Mouse (Mus musculus) ovary, adult 18-20 months (tissue): Measurements from ENCODE around the gene Sik3.
"Not testable (repeated sequence)": the region's sequence is repeated elsewhere in the genome, so short reads cannot be mapped to it uniquely, and the experiment has no call there.

Experiments used
- DNase-seq: peaks from one replicate; pipeline ENCODE4 v3.0.0; 2022; ENCODE audit warnings: low spot score, mixed read lengths

The Sik3 gene

GRCm38 (mm10) chr9:46103154-46103553 lies 90.5 kb downstream of the Sik3 start:
- no peak for DNase-seq

- no peak for DNase-seq
Measured at GRCm38 (mm10) chr9:46106105-46106504, 93.5 kb downstream of the Sik3 start.

GRCm38 (mm10) chr9:46110648-46111047 lies 98.0 kb downstream of the Sik3 start:
- no peak for DNase-seq

- DNase-seq, result no peak
Measured at GRCm38 (mm10) chr9:46111334-46111733, 98.7 kb downstream of the Sik3 start.

- DNase-seq, result no peak
Measured at GRCm38 (mm10) chr9:46112246-46112645, 99.6 kb downstream of the Sik3 start.

DNA sequence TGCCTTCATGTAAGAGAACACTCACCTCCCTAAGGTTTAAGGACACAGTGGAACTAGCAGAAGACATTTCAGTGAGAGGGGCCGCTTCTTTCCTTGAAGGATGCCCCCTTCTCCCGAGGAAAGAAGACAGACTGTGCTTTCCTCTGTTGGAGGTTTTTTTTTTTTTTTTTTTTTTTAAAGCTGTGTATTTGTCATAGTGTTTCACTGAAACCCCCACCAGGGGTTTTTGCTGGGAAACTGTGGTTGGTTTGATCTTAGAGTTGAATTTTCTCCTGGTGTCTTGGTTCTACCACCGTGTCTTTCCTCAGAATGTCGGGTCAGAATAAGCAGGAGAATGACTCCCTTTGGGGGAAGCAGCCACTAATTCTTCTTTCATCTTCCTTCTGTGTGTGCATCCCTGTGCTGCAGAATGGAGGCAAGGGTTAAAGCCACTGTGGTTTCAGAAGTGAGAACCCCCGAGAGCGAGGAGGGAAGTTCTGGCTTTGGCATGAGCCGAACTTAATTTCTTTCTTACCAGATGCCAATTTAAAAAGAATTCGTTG lies 106.3 kb downstream of the Sik3 start:
- no peak for DNase-seq

DNA sequence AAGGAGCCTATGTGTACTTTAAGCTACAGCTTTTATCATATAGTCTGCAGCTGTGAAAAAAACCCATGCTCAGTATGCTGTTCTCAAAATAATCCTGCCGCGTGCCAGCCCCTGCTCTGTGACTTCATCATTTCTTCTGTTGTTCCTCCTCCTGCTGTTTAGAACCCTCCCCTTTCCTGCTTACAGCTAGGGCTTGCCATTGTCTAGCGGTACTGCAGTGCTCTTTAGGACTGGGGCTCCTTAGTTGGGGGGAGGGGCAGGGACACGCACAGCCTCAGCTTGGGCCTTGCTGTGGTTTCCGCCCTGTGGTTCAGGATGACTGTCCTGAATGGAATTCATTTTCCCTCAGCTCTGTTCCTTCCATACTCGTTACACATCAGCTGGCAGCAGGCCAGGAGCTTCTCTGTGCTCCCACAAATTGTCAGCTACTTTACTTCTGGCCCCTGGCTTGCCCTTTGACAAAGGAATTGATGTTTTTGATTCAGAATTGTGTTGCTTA lies 107.4 kb downstream of the Sik3 start:
- peak; percentile 76 for DNase-seq

GRCm38 (mm10) chr9:46120468-46121253 lies 108.0 kb downstream of the Sik3 start:
- no peak for DNase-seq

DNA sequence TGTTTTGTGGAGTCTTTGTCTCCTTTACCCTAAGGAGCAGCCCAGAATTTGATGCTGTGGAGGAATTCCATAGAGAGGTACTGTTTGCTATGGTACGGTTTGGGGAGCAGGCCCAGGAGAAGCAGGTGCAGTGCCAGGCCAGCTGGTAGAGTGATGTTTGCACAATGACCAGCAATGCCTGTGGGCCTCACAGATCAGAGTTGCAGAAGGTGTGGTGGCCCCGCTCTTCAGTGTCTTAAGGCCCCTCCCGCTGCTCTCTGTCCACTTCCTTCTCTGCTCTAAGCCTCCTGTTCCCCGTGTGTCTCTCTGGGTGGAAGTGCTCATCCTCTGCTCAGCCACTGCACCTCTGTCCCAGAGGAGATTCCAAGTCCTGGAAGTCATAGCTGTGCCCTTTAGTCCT lies 108.9 kb downstream of the Sik3 start:
- no peak for DNase-seq

GRCm38 (mm10) chr9:46122731-46123130 lies 110.1 kb downstream of the Sik3 start:
- DNase-seq, result no peak

DNA sequence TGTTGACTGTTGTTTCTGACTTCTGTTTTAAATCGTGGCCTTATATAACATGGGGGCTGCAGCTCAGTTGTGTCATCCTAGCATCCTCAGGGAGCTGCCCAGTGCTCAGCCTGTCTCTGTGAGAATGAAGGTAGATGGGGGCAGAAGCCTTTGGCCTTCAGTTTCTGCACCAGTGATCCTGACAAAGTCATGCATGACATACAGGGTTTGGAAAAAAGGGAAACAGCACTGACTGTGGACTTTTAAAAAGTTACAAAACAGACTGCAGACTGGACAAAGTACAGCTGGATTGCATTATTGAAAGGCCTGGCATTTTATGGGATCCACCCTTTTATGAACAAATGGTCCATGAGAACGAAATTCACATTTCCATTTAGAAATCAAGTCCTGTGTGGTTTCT lies 113.7 kb downstream of the Sik3 start:
- no peak for DNase-seq

DNA sequence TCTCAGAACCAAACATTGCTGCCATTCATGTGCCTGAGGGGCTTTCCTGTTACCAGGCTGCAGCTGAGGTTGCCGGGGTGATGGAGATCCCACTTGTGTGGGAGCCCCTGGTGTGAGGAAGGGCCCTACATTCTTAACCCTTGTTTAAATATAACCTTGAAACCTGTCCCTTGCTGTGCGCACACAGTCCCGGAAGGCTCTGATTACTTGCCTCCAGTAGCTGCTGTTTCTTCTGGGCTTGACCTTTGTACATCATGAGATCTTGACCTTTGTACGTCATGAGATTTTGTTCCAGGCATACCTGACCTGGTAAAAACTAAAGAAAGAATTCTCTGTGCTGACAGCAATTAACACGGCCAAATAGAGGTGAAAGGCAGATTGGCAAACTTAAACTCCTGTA lies 114.7 kb downstream of the Sik3 start:
- no peak for DNase-seq

DNA sequence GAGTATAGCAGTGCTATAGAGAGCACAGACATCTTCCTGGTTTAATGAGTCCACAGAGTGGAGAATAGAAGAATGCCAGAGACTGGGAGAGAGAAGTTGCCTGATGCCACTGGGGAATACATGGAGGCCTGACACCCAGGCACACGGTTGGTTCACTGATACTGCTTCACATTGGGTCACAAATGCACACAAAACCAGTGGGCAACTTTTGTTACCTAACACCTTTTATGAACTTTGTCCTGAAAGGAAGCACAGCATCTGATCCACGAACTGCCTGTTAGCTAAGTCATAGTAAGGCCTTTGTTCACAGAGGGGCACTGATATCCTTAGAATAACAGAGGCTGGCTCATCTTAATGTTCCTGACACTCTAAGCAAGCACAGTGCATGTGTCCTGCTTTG lies 116.6 kb downstream of the Sik3 start:
- DNase-seq, result no peak

DNA sequence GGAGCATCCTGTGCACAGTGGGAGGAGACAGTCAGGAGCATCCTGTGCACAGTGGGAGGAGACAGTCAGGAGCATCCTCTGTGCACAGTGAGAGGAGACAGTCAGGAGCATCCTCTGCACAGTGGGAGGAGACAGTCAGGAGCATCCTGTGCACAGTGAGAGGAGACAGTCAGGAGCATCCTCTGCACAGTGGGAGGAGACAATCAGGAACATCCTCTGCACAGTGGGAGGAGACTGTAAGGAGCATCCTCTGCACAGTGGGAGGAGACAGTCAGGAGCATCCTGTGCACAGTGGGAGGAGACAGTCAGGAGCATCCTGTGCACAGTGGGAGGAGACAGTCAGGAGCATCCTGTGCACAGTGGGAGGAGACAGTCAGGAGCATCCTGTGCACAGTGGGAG lies 120.2 kb downstream of the Sik3 start:
- not testable (repeated sequence) for DNase-seq

GRCm38 (mm10) chr9:46138831-46139230 lies 126.2 kb downstream of the Sik3 start:
- no peak for DNase-seq

- no peak for DNase-seq
Measured at GRCm38 (mm10) chr9:46140811-46141210, 128.2 kb downstream of the Sik3 start.

DNA sequence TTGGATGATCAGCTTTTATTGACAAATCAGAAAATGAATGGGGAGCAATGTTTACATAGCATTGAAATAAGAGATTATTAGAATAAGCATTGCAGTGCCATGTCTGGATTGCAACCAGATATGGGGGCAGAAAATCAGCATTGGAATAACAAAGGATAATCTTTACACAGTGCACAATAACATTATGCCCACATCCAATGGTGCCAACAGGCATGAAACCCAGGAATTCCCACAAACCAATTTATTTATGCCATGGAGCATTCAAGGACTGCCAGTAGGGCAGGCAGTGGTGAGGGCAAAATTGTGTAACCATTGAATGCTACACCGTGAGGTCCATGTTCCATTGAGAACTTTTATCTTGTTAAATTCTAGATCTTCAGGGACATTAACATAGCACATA lies 129.4 kb downstream of the Sik3 start:
- DNase-seq, result no peak

GRCm38 (mm10) chr9:46142492-46142891 lies 129.9 kb downstream of the Sik3 start:
- no peak for DNase-seq

DNA sequence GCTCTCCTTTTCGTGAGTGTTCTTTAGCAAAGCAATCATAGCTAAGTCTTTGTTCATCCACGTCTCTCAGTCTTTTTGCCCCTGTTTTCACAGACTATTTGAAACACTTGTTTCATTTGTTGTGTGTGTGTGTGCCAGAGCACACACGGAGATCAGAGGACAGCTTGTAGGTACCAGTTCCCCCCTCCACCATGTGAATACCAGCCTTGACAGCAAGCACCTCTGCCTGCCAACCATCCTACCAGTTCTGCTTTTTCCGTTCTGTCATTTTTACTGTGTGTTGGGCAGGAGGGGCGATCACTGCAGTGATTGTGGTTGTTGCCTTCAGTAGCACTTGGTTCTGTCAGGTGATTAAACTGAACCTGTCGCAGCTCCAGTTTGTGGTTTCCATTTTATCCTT lies 132.4 kb downstream of the Sik3 start:
- DNase-seq, result no peak

- DNase-seq, result no peak
Measured at GRCm38 (mm10) chr9:46146437-46146836, 133.8 kb downstream of the Sik3 start.

GRCm38 (mm10) chr9:46148723-46149122 lies 136.1 kb downstream of the Sik3 start:
- no peak for DNase-seq

GRCm38 (mm10) chr9:46149392-46149791 lies 136.8 kb downstream of the Sik3 start:
- DNase-seq, result no peak

DNA sequence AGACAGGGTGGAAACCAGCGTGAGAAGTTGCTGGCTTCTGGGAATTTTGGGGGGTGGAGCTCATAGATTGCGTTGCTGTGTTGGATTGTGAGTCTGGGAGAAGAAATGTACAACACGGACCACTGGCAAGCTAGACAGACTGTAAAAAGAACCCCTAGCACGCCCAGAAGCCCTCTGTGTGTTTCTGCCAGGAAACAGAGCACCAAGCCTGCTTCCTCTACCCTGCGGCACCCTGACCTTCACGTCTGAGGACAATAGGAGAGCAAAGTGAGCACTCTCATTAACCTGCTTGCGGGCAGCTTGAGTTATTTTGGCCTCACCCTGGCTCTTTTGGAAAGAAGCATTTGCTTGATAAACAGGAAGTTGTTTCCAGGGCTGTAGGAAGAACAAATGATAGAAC lies 137.5 kb downstream of the Sik3 start:
- no peak for DNase-seq
